Mouse (Mus musculus) lung, postnatal 0 days (tissue): ENCODE data around the gene Gmcl1.

Experiments
- CTCF ChIP-seq: IDR thresholded peaks from 2 replicates; pipeline ENCODE4 v1.5.1; 2016; ENCODE audit warnings: antibody characterized with exemption, mild to moderate bottlenecking
- EP300 ChIP-seq: IDR thresholded peaks from 2 replicates; pipeline ENCODE4 v1.6.1; 2016; ENCODE audit warnings: antibody characterized with exemption, mild to moderate bottlenecking, control low read depth

GRCm38 (mm10) chr6:86732276-86733173 lies 658 bp downstream of the Gmcl1 start:
- no peak for TF ChIP-seq CTCF
- no peak for TF ChIP-seq EP300
